Mouse (Mus musculus): ENCODE data around the gene Mnd1.

The Mnd1 gene

DNA sequence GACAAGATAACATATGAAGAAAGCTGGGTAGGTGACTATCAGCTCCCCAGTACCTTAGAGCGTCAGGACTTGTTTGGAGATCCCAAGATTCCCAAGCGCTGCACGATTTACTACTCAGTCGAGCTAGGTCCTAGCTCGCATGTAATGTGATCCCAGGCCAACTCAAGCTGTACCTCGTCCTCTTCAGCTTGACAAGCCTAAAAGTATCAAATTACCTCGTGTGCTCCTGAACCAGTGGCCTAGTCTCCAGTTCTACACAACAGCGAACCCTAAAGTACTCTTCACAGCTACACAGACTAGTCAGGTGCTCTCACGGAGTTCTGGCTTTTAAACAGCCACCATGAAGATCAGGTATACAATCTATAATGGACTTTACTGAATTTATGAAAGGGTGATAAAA is 70.2 kb downstream of the Mnd1 start:
- no peak for DNase-seq

DNA sequence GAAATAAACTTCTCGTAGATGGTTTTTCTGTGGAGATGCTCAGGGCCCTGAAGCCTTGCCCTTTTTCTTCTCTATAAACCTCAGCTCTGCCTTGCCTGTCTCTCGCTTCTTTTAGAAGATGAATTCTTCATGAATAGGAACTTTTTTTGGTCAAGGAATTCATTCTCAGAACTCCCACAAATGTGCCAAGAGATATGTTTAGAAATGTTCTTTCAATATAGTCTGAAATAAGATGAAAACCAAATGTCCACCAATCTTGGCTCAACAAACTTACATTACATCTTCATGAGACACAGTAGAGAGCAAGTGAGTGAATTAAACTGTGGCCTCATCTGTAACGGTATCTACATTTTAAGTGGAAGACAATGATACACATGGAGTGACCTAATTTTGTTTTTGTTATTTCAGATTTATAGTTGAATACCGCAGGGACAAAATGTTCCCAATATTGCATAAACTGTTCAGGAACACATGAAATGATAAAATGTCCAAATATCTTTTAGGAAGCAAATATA is 74.3 kb downstream of the Mnd1 start:
- DNase-seq: no peak

DNA sequence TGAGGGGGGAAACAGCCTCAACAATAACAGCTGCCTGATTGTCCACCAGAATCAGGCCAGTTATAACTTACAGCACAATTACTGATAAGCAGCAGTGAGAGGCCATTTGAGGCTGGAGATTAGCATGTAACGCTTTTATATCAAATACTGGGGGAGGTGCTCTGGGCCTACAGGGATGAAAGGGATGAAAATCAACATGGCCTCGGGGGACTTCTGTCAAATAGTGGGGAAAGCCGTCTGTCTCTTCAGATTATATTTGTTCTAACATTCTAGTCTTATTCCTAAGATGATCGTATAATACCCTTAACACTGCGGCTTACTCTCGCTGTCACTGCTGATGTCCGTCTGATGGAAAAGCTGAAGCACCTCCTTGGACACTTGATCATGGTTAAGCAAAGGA is 75.5 kb downstream of the Mnd1 start:
- no peak for DNase-seq

DNA sequence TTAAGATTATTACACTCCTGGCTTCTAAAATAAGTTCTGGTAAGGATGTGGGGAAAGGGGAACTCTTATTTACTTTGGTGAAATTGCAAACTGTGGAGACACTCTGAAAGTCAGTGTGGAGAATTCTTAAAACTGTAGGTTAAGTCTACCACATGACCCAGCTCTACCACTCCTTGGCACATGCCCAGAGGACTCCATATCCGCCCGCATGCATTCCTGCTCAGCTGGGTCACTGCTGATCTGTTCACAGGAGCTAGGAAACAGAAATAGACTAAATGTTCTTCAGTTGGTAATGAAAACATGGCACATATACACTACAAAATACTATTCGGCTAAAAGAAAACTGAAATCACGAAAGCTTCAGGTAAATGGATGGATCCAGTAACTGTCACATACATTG is 78.1 kb downstream of the Mnd1 start:
- DNase-seq: no peak

DNA sequence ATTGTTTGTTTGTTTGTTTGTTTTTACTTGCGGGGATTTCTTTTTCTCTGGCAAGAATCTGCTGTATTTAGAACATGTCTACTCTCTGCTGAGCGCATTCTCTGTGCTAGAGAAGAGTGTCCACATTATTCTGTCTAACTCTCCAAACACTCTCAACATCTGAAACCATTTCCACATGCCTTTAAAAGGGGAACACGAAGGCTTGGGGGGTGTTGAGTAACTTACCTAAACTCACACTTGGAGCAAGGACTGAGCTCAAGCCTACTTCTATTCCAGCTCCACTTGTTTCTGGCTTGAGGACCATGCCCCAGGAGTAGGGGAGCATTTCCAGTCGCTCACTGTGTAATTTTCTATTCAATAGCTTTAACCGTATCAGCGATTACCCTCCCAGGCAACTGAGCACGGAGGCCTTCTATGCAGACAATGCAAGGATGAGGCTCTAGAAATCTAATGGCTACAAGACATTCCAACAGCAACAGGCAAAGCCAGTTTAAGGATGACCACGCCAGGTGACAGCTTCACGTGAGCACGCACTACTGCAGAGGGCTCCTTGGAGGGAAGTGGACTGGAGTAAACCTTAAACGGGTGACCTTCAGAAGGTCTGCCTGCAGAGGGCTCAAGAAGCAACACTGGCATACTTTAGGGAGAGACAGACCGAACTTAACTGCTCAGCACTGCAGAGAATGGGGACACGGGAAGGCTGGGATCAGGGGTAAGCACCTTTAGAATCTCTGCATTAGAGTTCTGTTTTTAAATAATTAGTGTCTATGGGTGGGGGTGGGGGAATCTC is 78.8 kb downstream of the Mnd1 start:
- DNase-seq: no peak

DNA sequence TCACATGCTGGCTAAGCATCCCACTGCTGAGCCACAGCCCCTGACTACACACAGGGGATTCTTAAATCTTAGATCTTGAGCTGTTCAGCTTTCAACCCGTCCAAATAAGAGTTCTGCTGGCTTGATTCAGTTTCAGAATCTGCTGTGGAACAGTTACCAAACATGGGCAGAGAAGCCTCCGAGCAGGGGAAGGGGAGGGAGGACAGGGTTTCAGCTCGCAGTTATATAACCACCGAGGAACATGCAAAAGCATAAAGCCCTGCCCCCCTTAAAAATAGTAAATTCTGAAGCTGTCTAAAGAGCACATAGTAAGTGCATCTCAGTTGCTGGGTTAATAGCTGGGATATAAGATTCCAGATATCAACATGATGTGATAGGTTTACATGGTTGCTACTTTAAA is 80.1 kb downstream of the Mnd1 start:
- DNase-seq: no peak

DNA sequence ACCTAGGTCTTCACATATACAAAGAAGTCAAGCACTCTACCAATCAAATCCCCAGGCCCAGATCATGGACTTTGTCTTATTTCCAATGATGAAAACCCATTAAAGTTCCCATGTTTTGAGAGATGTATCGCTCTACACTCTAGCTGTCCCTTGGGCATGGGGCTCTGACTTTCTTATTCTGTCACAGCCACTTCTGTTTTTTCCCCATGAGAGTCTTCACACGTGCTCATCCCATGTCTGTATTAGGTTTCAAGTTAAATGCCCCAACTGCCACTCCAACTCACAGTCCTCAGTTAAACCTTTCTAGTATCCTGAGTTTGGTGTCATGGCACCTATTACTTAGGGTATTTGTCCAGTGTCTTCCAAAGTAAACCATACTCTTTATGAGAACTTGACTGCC is 80.8 kb downstream of the Mnd1 start:
- DNase-seq: no peak

DNA sequence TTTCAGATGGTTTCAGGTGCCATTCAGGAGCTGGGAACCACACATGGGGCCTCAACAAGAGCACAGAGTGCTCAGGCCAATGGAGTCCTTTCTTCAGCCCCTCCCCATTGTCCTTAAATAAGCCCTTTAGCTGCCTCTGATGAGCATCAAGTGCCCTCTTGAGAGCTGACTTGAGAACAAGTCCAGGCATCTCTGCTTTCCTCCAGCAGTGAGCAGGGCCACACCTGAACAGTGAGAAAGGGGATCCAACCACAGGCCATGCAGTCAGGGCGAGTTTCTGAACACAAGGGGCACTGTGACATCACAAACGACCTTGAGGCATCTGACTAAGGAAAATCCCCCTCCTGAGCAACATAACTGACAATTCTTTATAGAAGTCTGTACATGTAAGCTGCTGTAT is 83.9 kb downstream of the Mnd1 start:
- DNase-seq: no peak

DNA sequence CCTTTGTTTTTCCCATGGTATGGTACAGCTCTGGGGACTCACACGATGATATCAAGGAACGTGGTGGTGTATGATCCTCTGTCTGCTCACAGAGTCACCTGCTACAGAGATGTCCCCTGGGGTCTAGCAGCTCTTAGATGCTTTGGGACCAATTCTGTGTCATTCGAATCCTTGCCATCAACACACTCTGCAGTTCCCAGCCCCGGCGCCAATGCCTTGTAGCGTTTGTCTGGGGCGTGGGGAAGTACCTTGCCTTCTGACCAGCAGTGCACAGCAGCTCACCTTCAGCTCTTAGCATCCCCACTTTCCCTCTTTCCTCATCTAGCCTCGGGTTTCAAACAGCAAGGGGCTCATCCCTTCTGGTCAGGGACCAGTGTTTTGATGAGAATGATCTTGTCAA is 84.8 kb downstream of the Mnd1 start:
- no peak for DNase-seq

DNA sequence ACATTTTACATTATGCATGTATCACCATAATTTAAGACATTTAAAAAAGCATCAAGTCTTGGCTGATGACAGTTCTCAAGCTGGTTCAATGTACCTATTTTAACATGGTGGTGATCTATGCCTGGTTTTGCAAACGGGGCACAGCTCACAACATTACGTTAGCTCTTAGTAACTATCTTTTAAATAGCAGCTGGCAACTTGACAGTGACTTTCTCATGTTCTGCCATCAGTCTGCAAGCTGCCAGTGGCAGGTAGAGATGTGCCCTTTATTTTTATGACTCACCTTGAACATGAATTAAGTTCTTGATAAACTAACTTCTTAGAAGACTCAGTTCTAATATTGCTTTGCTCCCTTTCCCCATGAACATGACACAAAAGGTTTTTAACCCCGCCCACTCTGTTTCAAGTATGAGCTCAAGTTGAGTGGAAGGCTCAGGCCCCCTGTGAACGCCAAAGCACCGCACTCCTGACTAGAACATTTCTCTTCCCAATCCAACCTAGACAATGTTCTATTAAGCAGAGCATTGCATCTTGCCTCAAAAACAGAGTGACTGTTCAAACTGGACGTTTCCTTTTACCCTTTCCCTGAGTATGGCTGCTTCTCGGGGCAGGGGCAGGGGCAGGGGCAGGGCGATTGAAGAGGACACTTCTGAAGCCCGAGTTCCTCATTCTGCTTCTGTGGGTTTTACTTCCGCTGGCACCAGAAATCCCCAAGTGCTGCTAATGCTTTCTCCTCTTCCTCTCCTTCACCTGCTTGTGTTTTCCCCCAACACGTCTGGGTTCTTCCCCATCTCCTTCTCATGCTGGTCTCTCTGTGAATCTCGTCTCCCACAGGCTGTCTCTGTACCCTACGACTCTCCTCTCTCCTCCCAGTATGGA is 86.5 kb downstream of the Mnd1 start:
- no peak for DNase-seq

DNA sequence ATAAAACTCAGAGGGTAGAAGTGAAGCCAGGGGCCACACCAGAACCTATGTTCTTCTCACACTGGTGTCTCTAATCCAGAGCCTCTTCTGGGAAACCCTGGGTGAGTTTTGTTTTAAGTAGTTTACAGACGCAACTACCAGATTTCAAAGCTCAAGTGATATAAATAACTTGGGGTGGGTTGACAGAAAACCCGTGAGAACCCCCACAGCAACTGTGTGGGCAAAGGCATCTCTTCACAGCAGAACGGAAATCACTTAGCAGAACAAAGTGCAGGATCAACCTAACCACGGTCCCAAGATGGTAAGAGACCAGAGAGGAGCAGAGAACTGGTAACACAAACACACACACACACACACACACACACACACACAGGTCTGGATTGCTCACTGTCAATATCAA is 89.8 kb downstream of the Mnd1 start:
- no peak for DNase-seq

DNA sequence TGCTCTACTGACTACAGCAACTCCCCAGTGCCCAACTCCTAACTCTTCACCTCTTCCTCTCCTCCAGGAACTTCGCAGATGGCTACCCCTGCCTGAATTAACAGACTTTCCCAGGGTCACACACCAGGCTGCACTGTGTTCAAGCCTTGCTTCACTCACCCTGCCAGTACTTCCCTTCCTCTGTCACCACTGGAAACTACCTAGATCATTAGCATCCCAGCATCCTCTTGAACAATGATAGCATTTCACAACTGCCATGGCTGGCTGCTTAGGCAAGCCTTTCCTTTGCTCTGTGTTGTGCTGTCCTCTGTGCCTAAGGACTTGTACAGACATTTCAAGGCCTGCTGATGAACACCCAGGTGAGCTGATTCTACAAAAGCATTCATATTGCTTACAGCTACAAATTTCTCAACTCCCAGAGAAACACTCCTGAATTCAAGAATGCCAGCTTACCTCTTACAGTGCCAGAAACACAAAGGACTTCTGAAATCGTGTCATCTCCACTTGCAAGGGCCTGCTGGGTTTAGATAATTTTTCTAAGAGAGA is 92.1 kb downstream of the Mnd1 start:
- no peak for DNase-seq

DNA sequence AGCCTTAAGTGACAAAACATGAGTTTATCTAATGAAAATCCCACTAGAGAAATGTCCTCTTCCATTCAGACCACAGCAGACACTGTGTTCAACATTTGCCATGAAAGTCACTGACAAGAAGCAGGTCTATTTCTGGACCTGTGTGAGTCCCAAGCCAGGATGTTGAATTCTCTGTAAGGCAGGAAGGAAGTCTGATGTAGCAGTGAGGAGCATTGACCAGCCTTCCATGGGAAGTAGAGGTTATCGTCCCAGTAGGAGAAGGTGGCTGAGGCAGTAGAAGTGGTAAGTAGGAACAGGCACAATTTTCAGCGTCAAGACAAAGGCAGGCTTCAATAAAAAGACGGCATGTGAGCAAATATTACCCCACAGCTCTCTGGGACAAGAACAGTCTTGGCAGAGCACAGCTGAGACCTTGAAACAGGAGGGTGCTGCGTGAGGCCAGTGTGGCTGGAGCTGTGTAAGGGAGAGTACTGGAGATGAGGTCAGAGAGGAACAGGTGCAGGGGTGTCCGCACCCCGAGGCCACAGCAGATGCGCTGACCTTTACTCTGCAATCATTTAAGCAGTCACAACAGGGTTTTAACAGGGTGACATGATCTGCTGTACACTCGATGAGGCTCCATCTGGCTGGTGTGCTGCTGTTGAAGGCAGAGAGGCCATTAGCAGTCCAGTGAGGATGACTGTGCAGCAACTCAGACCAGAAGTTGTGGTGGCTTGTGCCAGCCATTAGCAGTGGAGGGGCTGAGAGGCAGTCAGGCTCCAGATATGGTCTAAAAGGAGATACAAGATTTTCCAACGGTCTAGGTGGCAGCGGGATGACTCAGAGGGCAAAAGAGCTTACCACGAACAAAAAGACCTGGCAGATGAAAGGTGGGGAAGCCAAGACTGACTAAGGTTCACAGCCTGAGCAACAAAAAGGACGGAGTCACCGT is 93.8 kb downstream of the Mnd1 start:
- DNase-seq: no peak

DNA sequence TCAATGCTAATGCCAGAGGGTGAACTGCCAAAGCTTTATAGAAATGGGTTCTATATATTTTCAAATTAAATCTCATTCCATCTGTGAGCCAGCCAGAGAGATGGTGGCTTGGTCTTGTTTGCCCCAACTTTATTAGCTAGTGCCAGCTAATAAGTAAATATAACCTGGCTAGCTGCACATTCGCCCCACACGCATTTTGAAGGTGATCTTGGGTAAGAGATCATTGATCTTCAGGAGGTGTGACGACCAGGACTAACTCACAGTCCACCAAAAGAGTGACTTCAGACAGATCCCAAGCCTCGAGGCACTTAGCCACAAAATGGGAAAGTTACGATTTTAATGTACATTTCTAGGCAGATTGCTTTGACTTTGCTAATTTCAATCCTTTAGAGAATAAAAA is 94.6 kb downstream of the Mnd1 start:
- no peak for DNase-seq

DNA sequence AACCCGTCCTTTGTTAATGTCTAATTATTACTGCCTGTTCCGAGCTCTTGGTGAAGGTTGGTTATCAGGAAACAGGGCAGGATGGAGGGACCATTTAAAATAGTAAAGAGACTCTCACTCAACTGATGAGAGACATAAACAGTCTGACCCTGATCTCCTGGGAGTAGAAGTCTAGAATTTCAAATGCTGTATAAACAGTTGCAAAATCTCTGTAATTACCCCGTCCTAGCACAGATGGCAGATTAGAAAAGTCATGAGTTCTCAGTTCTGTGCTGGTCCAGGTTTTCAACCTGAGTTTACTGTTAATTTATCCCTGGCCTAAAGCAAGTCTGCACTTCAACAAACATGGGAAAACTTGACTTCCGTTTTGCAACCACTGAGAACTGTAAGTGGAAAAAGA is 95.5 kb downstream of the Mnd1 start:
- DNase-seq: no peak

DNA sequence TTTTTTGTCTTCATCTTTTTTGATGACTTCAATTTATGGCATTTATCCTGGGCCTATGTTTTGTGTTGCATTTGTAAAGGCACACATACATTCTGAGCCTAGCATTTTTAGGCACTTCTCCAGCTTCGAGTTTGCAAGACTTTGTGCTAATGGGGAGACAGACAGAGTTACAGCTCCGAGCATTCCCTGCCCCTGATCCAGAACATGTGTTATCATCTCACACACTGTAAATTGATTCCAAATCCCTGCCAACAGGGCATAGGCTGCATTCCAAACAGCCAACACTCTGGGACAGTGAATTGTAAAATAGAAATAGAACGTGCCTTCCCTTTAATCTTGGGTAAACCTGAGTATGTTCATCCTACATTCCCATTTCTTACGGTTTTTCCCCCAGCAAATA is 95.9 kb downstream of the Mnd1 start:
- DNase-seq: no peak

DNA sequence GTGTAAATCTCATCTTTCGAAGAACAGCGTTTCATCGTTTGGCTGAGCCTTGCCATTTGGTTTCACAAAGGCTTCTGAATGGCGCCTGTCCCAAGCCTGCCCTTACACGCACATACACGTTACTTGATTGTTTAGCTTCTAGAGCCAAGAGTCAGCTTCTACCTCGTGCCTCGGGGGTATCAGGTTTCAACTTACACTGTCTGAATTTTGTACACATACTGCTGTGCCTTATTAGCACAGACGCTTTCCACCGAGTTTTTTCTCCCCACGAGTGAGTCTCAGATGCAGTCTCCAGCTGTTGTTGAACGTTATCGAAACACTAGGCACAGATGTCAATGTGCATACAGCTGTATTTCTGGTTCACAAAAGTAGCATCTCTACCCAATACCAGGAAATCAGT is 96.3 kb downstream of the Mnd1 start:
- no peak for DNase-seq

DNA sequence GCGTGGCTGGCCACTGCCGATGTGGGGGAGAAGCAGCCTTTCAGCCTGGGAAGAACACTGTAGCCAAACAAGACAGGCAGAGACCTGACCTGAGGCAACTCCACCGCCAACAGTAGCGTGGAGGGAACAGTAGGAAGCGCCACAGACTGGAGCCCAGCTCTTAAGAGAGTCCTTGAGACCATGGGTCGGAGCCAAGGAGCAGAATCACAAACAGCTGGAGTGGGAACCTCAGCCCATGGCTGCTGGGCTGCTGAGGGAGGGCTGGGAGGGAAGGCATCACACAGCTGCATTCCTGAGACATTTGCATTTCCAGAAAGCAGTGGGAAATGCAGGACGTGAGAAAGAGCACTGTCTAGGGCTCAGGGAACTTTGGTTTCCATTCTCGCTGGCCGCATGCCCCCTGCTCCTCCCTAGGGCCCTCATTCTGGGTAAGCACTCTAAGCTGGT is 106.8 kb downstream of the Mnd1 start:
- DNase-seq: no peak

DNA sequence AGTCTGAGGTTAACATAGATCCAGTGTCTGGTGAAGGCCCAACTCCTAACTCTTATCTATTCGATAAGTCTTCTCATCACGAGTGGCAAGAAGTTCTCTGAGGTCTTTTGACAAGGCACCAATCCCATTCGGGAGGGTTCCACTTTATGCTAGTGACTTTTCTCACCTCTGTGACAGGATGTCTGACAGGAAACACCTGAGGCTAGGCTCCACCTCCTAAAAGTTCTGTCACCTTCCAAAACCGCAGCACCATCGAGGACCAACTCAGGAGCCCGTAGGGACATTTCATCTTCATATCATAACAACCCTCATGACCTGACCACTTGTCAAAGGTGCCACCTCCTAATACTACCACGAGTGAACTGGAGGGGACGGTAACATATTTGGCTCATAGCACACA is 109.4 kb downstream of the Mnd1 start:
- DNase-seq: no peak

DNA sequence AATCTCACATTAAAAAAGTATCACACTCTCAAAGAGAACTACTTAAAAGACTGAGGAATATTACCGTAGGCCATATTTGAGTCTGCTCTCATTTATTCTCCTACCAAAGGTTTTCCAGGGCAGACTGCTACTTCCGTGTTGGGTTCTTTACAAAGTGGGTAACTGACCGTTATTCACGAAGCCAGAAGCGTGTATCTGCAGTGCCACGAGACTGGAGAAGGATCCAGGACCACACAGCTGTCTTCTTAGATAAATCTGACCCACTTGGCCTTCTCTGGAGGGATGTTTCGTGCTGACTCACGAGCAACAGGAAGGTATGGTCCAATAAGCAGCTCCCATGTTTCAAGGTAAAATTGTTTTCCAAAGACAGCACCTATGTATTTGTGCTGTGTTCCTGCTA is 113.8 kb downstream of the Mnd1 start:
- no peak for DNase-seq

DNA sequence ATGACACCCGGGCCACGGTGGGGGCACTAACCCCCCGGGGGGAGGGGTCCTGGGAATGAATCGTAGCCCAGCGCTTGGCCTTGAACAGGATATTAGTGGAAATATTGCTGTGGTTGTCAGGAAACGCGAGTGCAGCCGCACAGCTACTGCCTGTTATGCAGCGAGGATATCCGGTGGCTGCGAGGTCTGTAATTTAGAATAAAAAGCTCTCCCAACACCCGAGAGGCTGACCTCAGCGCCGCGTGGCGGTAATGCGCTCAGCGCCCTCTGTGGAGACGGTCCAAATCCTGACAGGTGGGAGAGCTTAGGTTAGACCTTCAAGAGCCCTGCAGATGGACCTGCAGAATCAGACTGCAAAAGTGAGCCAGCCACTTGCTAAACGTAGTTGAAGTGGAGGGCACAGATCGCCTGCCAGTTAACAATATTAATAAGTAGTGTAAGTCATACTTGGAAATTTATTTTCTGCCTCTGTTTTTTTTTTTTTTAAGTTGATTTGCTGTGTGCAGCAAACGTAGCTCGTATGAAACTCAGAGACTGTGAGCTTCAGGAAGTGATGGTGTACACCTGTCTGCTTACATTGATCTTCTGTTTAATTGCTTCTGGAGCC is 115.0 kb downstream of the Mnd1 start:
- no peak for DNase-seq

All from cerebellum, adult 11 months (tissue).